Mouse (Mus musculus): Measurements from ENCODE around the gene Kcnq2.

GRCm38 (mm10) chr2:181065827-181066226 lies 69.3 kb downstream of the Kcnq2 start:
- TF ChIP-seq POLR2A (IDR thresholded peaks at IDR 0.05; ENCODE audit: borderline replicate concordance, control insufficient read depth, low read depth, low read length): no peak
- TF ChIP-seq CTCF (IDR thresholded peaks at IDR 0.05; ENCODE audit: control insufficient read depth, insufficient read depth, low read length): no peak

Data from bone marrow, adult 2 months (tissue).